Mouse (Mus musculus) testis, postnatal 10 days (tissue): ENCODE data around the gene Zfp2.

ENCODE experiments used
- DNase-seq: peaks from one replicate; pipeline ENCODE4 v3.0.0; 2021; ENCODE audit warnings: low spot score

The Zfp2 gene

GRCm38 (mm10) chr11:50850989-50851601, 64.9 kb downstream of the Zfp2 start:
- DNase-seq: no peak

DNA sequence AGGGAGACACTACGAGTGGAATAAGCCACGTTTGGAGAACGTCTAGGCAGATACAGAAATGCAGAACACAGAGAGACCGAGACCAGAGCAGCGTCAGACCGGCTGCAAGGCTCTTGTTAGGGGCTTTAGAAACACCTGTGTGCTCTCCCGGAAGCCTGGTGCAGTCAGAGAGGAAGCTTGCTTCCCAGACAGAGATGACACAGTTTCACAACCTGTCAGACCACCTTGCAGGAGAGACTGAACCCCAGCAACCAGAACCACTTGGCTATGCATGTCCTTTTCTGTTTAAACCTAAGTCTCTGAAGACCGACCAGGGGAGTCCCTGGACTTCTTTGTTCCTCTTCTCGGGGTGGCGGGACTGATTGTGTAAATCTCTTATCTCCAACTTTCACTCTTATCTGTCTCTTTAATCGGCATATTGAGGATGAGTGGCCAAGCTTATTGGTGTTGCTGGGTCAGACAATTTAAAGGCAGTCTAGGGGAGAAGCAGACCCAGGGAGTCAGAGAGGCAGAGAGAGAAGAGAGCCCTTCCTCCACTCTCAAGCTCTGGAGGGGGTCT, 65.7 kb downstream of the Zfp2 start, which contains the start of gene Grm6:
Gene Grm6 (plus strand): TSS at position 509 of the 559 bp plus-strand sequence.
- no peak for DNase-seq

DNA sequence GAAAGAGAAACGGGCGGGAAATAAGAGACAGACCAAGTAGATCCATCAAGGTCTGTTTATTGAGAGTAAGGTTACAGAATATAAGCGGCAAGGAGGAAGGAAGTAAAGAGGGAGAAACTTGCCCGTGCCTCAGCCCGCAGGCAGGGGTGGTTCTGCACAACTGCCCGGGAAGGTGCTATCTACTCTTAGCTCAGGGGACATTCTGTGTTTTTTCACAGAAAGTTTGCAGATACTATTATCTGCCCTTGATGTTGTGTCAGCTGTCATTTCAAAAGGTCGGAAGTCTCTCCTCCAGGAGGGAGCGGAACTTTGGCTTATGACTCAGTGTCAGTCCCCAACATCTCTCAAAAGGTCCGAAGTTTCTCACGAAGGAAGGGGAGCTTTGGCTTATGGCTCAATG, 66.7 kb downstream of the Zfp2 start:
- DNase-seq: no peak
